Mouse (Mus musculus) liver, embryonic 13.5 days (tissue): ENCODE measurements around the gene Srl. TPM values are rescaled to one million over a fixed set of nuclear protein-coding genes. Genes with fewer than 3 reads are reported as not detected.

ENCODE experiments used
- ATAC-seq: fragments of 200-750 bp; cut with Nextera tagmentation; 2 replicates; pipeline ENCODE4 v1.8.0; 2017; ENCODE audit warnings: low read depth, mild to moderate bottlenecking, moderate number of reproducible peaks, moderate library complexity
- DNase-seq: peaks from one replicate; pipeline ENCODE4 v3.0.0; 2022
- H3K27ac ChIP-seq: fragments of 300-500 bp; sonication (generic); 2 replicates; pipeline ENCODE4 v1.5.1; 2015; ENCODE audit warnings: moderate library complexity, mild to moderate bottlenecking, inconsistent platforms
- H3K27me3 ChIP-seq: fragments of 300-500 bp; sonication (generic); 2 replicates; pipeline ENCODE4 v1.6.1; 2015; ENCODE audit warnings: mild to moderate bottlenecking, inconsistent platforms
- H3K36me3 ChIP-seq: fragments of 300-500 bp; sonication (generic); 2 replicates; pipeline ENCODE4 v1.6.1; 2015; ENCODE audit warnings: mild to moderate bottlenecking, inconsistent platforms
- H3K4me1 ChIP-seq: fragments of 300-500 bp; sonication (generic); replicated peaks from 2 replicates; pipeline ENCODE4 v1.6.1; 2015; ENCODE audit warnings: inconsistent platforms
- H3K4me2 ChIP-seq: fragments of 300-500 bp; sonication (generic); 2 replicates; pipeline ENCODE4 v1.6.1; 2015; ENCODE audit warnings: inconsistent platforms, mild to moderate bottlenecking, moderate library complexity
- H3K4me3 ChIP-seq: fragments of 300-500 bp; sonication (generic); replicated peaks from 2 replicates; pipeline ENCODE4 v1.5.1; 2015; ENCODE audit warnings: mild to moderate bottlenecking, inconsistent platforms
- H3K9ac ChIP-seq: fragments of 300-500 bp; sonication (generic); 2 replicates; pipeline ENCODE4 v1.6.1; 2015; ENCODE audit warnings: mild to moderate bottlenecking, inconsistent platforms
- H3K9me3 ChIP-seq: fragments of 300-500 bp; sonication (generic); replicated peaks from 2 replicates; pipeline ENCODE4 v1.6.1; 2016; ENCODE audit warnings: inconsistent platforms
- WGBS: fragments of 180-500 bp; shearing (Covaris S2); methylation state at CpG from one replicate; pipeline ENCODE4 v1.1.7; 2015; ENCODE audit not compliant: insufficient replicate concordance; 5-methylcytosine and 5-hydroxymethylcytosine counted together
- polyA plus RNA-seq: library from polyadenylated mRNA; unstranded; fragments of >200 nt; fragmentation: Nextera tagmentation; extraction: Ambion mirVana; gene quantifications from 2 replicates; pipeline ENCODE4 v1.2.1, GENCODE M21; 2015

Srl gene
- polyA plus RNA-seq, 1 experiment from 2014 or later = 3.2 TPM

GRCm38 (mm10) chr16:4514383-4514782, 27.2 kb downstream of the Srl start:
- DNase-seq (no peak), ATAC-seq (no peak)
- no peaks in the 10 kb centered on the region for H3K9me3 ChIP-seq
- WGBS = 66% methylated on average over 3 of the region's 3 CpGs
- no peak overlapping the region for H3K4me2 ChIP-seq
- peaks cover 9% of the 10 kb centered on the region; the same call in 1 of the 2 replicates for H3K4me1 ChIP-seq
- no peaks in the 10 kb centered on the region for H3K36me3 ChIP-seq
- no peak overlapping the region for H3K27ac ChIP-seq
- no peak overlapping the region for H3K4me3 ChIP-seq
- no peaks in the 10 kb centered on the region for H3K27me3 ChIP-seq
- no peak overlapping the region for H3K9ac ChIP-seq

- Histone ChIP-seq H3K9me3 (no peaks in the 10 kb centered on the region), H3K36me3 (no peaks in the 10 kb centered on the region), H3K27me3 (no peaks in the 10 kb centered on the region), H3K4me2 (no peak overlapping the region), H3K9ac (no peak overlapping the region), H3K4me3 (no peak overlapping the region), H3K4me1 (peaks cover 9% of the 10 kb centered on the region; the same call in 1 of the 2 replicates), H3K27ac (no peak overlapping the region)
- DNase-seq = no peak
- WGBS = 35% methylated on average over 3 of the region's 3 CpGs
- ATAC-seq = no peak
These were observed 28.8 kb downstream of the Srl start for GRCm38 (mm10) chr16:4512661-4513438.

- Histone ChIP-seq H3K4me2 (no peak overlapping the region), H3K4me3 (no peak overlapping the region), H3K27me3 (no peaks in the 10 kb centered on the region), H3K9ac (no peak overlapping the region), H3K4me1 (peaks cover 11% of the 10 kb centered on the region), H3K27ac (no peak overlapping the region), H3K36me3 (no peaks in the 10 kb centered on the region), H3K9me3 (no peaks in the 10 kb centered on the region)
- ATAC-seq (no peak), DNase-seq (no peak)
- 55% methylated on average over 2 of the region's 2 CpGs for WGBS
These were observed 30.2 kb downstream of the Srl start for GRCm38 (mm10) chr16:4511371-4511770.

- ATAC-seq = no peak
- H3K9me3 ChIP-seq = no peaks in the 10 kb centered on the region
- peaks cover 4% of the 10 kb centered on the region for H3K4me1 ChIP-seq
- no peak overlapping the region for H3K9ac ChIP-seq
- no peaks in the 10 kb centered on the region for H3K36me3 ChIP-seq
- H3K27me3 ChIP-seq = no peaks in the 10 kb centered on the region
- DNase-seq = no peak
- H3K4me2 ChIP-seq = no peak overlapping the region
- 69% methylated on average over 3 of the region's 3 CpGs for WGBS
- no peak overlapping the region for H3K27ac ChIP-seq
- no peak overlapping the region for H3K4me3 ChIP-seq
These were observed 35.4 kb downstream of the Srl start for GRCm38 (mm10) chr16:4506181-4506580.

- DNase-seq (no peak), ATAC-seq (no peak)
- no peak overlapping the region for H3K4me3 ChIP-seq
- H3K9me3 ChIP-seq = no peaks in the 10 kb centered on the region
- no peaks in the 10 kb centered on the region for H3K36me3 ChIP-seq
- H3K9ac ChIP-seq = no peak overlapping the region
- no peaks in the 10 kb centered on the region for H3K27me3 ChIP-seq
- 79% methylated on average over 1 of the region's 1 CpGs for WGBS
- no peak overlapping the region for H3K27ac ChIP-seq
- peaks cover 4% of the 10 kb centered on the region for H3K4me1 ChIP-seq
- H3K4me2 ChIP-seq = no peak overlapping the region
These were observed 38.1 kb downstream of the Srl start for GRCm38 (mm10) chr16:4503495-4503894.

- Histone ChIP-seq H3K27me3 (no peaks in the 10 kb centered on the region), H3K36me3 (no peaks in the 10 kb centered on the region), H3K9me3 (no peaks in the 10 kb centered on the region), H3K4me2 (no peak overlapping the region), H3K9ac (no peak overlapping the region), H3K4me1 (peaks cover 4% of the 10 kb centered on the region), H3K27ac (no peak overlapping the region), H3K4me3 (no peak overlapping the region)
- no peak for DNase-seq
- ATAC-seq = no peak
These were observed 39.0 kb downstream of the Srl start for GRCm38 (mm10) chr16:4502568-4502967.

- Histone ChIP-seq H3K4me2 (no peak overlapping the region), H3K9ac (no peak overlapping the region), H3K36me3 (no peaks in the 10 kb centered on the region), H3K27ac (no peak overlapping the region), H3K4me3 (no peak overlapping the region), H3K9me3 (no peaks in the 10 kb centered on the region), H3K27me3 (no peaks in the 10 kb centered on the region), H3K4me1 (peaks cover 4% of the 10 kb centered on the region)
- no peak for ATAC-seq
- DNase-seq = no peak
- WGBS = 70% methylated on average over 3 of the region's 3 CpGs
These were observed 39.9 kb downstream of the Srl start for GRCm38 (mm10) chr16:4501703-4502102.

- Histone ChIP-seq H3K9ac (no peak overlapping the region), H3K4me1 (no peaks in the 10 kb centered on the region), H3K4me2 (no peak overlapping the region), H3K9me3 (no peaks in the 10 kb centered on the region), H3K27me3 (no peaks in the 10 kb centered on the region), H3K27ac (no peak overlapping the region), H3K4me3 (no peak overlapping the region), H3K36me3 (no peaks in the 10 kb centered on the region)
- WGBS = 65% methylated on average over 8 of the region's 8 CpGs
- ATAC-seq (no peak), DNase-seq (no peak)
These were observed 40.8 kb downstream of the Srl start for GRCm38 (mm10) chr16:4500598-4501385.

GRCm38 (mm10) chr16:4497762-4498607, 43.6 kb downstream of the Srl start:
- no peaks in the 10 kb centered on the region for H3K9me3 ChIP-seq
- 66% methylated on average over 8 of the region's 8 CpGs for WGBS
- H3K4me2 ChIP-seq = no peak overlapping the region
- no peak overlapping the region for H3K4me3 ChIP-seq
- H3K27ac ChIP-seq = no peak overlapping the region
- ATAC-seq (no peak), DNase-seq (no peak)
- no peak overlapping the region for H3K9ac ChIP-seq
- H3K4me1 ChIP-seq = no peaks in the 10 kb centered on the region
- no peaks in the 10 kb centered on the region for H3K27me3 ChIP-seq
- H3K36me3 ChIP-seq = no peaks in the 10 kb centered on the region

GRCm38 (mm10) chr16:4496470-4496869, 45.1 kb downstream of the Srl start:
- H3K36me3 ChIP-seq = no peaks in the 10 kb centered on the region
- no peak overlapping the region for H3K4me3 ChIP-seq
- H3K27me3 ChIP-seq = no peaks in the 10 kb centered on the region
- H3K27ac ChIP-seq = no peak overlapping the region
- no peaks in the 10 kb centered on the region for H3K4me1 ChIP-seq
- H3K9ac ChIP-seq = no peak overlapping the region
- 55% methylated on average over 3 of the region's 3 CpGs for WGBS
- ATAC-seq = no peak
- DNase-seq = no peak
- H3K9me3 ChIP-seq = no peaks in the 10 kb centered on the region
- H3K4me2 ChIP-seq = no peak overlapping the region

GRCm38 (mm10) chr16:4495861-4496260, 45.8 kb downstream of the Srl start:
- no peaks in the 10 kb centered on the region for H3K27me3 ChIP-seq
- no peak overlapping the region for H3K4me2 ChIP-seq
- H3K4me3 ChIP-seq = no peak overlapping the region
- H3K36me3 ChIP-seq = no peaks in the 10 kb centered on the region
- H3K9me3 ChIP-seq = no peaks in the 10 kb centered on the region
- WGBS = 73% methylated on average over 5 of the region's 5 CpGs
- DNase-seq (no peak), ATAC-seq (no peak)
- no peak overlapping the region for H3K9ac ChIP-seq
- H3K27ac ChIP-seq = no peak overlapping the region
- H3K4me1 ChIP-seq = no peaks in the 10 kb centered on the region
